In the genomic region with DNA sequence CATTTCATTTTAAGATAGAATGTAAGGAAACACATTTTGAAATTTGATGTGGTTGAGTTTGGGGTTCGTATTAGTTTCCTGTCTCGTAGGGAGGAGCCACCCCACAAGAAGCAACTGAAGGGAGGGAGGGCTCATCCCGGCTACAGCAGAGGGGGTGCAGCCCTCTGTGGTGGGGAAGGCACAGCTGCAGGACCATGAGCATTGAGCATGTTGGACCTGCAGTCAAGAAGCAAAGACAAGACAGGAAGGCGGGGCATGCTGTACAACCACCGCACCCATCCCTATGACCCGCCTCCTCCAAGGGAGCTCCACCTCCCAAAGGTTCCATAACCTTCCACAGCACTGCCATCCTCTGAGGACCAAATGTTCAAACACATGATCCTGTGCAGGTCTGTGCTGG, we compare ENCODE assay signal across 22 mouse cellular contexts. TPM values are rescaled to one million over a fixed set of nuclear protein-coding genes. Genes with fewer than 3 reads are reported as not detected.
DNase-seq lines count a peak whose midpoint lies in the region; ATAC-seq lines count a peak whose summit lies in the region.
"Had no signal": no experiment of that assay in that cellular context is flagged by ENCODE, and none has a peak within 500 bp of the region (broad histone marks: within the 10 kb centered on the region; RNA-seq: fewer than 3 reads in every experiment).

No protein-coding gene starts in this region.

- H3K9me3 ChIP-seq in hindbrain, embryonic 10.5 days: no peaks in the 10 kb centered on the region
- H3K9me3 ChIP-seq: hindbrain, embryonic 15.5 days; limb, embryonic 13.5 days; liver, embryonic 15.5 days; neural tube, embryonic 13.5 days had no signal

- no peak overlapping the region for H3K4me3 ChIP-seq in hindbrain, embryonic 10.5 days
- H3K4me3 ChIP-seq: erythroblast, embryonic 14.5 days; hindbrain, embryonic 15.5 days; limb, embryonic 13.5 days; liver, embryonic 15.5 days; neural tube, embryonic 13.5 days had no signal

- DNase-seq in heart, adult 11 months: peak; percentile 58
- DNase-seq in heart, adult 8-10 months (ENCODE audit: low spot score): no peak
- DNase-seq in T-cell, adult 2 months (ENCODE audit: low spot score): peak; percentile 65
- DNase-seq in thymus, postnatal 10 days (ENCODE audit: low spot score in 2 of 2): peak; percentile 57 to 63
- DNase-seq in ovary, postnatal 36 days (ENCODE audit: low spot score): no peak
- no peak for DNase-seq in kidney, adult 11 months
- no peak for DNase-seq in hindbrain, embryonic 10.5 days (ENCODE audit: low spot score)
- DNase-seq: cerebellum, postnatal 14 days; heart, postnatal 10 days; kidney, adult 8-10 months; kidney, postnatal 25 days; lung, postnatal 10 days; right cerebral cortex, postnatal 25 days had no signal

- H3K27me3 ChIP-seq in hindbrain, embryonic 10.5 days (ENCODE audit: insufficient read depth, poor library complexity, severe bottlenecking): no peaks in the 10 kb centered on the region
- H3K27me3 ChIP-seq: limb, embryonic 13.5 days; liver, embryonic 15.5 days; neural tube, embryonic 13.5 days had no signal

- 95% methylated on average over 6 of the region's 6 CpGs for WGBS in hindbrain, embryonic 10.5 days

- no peak overlapping the region for H3K27ac ChIP-seq in hindbrain, embryonic 10.5 days
- H3K27ac ChIP-seq: hindbrain, embryonic 15.5 days; limb, embryonic 13.5 days; liver, embryonic 15.5 days; neural tube, embryonic 13.5 days had no signal

- H3K36me3 ChIP-seq in hindbrain, embryonic 10.5 days: no peaks in the 10 kb centered on the region
- H3K36me3 ChIP-seq: hindbrain, embryonic 15.5 days; limb, embryonic 13.5 days; liver, embryonic 15.5 days; neural tube, embryonic 13.5 days had no signal

- H3K4me1 ChIP-seq in hindbrain, embryonic 10.5 days (replicated peaks): peaks cover 14% of the 10 kb centered on the region
- H3K4me1 ChIP-seq: hindbrain, embryonic 15.5 days; liver, embryonic 15.5 days; neural tube, embryonic 13.5 days had no signal

- peak; percentile 50 for ATAC-seq in megakaryocyte progenitor cell, adult 5-6 weeks (replicated peaks; ENCODE audit: poor library complexity)
- ATAC-seq: forebrain, embryonic 16.5 days had no signal

RNA-seq across cellular contexts. Expression of a gene that starts 31.5 kb away (rescaled TPM):
- 1 to 10 TPM; 1.3 to 3.3 (median 1.6) TPM for total RNA-seq in heart, adult 8-10 months (2022)
- 6.8 and 8.0 TPM in 2 replicates for total RNA-seq in megakaryocyte progenitor cell, adult 5-6 weeks (2015)
- 2.4 and 7.6 TPM in 2 replicates for total RNA-seq in megakaryocyte progenitor cell, adult 5-6 weeks (2017)
- 11.4 and 14.3 TPM in 2 replicates for polyA plus RNA-seq in hindbrain, embryonic 10.5 days (2016; fragmentation: Nextera tagmentation; extraction: Ambion mirVana)

RNA-seq across cellular contexts. Expression of a gene that starts 33.3 kb away (rescaled TPM):
- 10 to 100 TPM; 35.9 to 39.0 (median 38.0) TPM for total RNA-seq in heart, adult 8-10 months (2022)
- 20.7 and 27.4 TPM in 2 replicates for total RNA-seq in megakaryocyte progenitor cell, adult 5-6 weeks (2015)
- total RNA-seq in megakaryocyte progenitor cell, adult 5-6 weeks (2017): 15.2 and 16.7 TPM in 2 replicates
- 85.4 and 103 TPM in 2 replicates for polyA plus RNA-seq in hindbrain, embryonic 10.5 days (2016; fragmentation: Nextera tagmentation; extraction: Ambion mirVana)

RNA-seq across cellular contexts. Expression of a gene that starts 55.5 kb away (rescaled TPM):
- total RNA-seq in heart, adult 8-10 months (2022): 1 to 10 TPM; 1.2 to 2.0 (median 1.5) TPM
- total RNA-seq in megakaryocyte progenitor cell, adult 5-6 weeks (2015): not detected in 2 replicates
- total RNA-seq in megakaryocyte progenitor cell, adult 5-6 weeks (2017): not detected in 2 replicates
- polyA plus RNA-seq in hindbrain, embryonic 10.5 days (2016; fragmentation: Nextera tagmentation; extraction: Ambion mirVana): not detected in 2 replicates
- total RNA-seq: ES-E14 had no signal
- polyA plus RNA-seq: erythroblast, embryonic 14.5 days; forebrain, embryonic 16.5 days; hindbrain, embryonic 15.5 days; limb, embryonic 13.5 days; liver, embryonic 15.5 days; neural tube, embryonic 13.5 days; stomach, embryonic 14.5 days had no signal

Comparison
In these comparisons a context has a peak if more than half of its experiments do, and no peak if none do; other contexts are left out.
1. DNase-seq: peak in heart, adult 11 months (single experiment), T-cell, adult 2 months (single experiment) and thymus, postnatal 10 days (2 of 2); none in heart, adult 8-10 months (single experiment), ovary, postnatal 36 days (single experiment), kidney, adult 11 months (single experiment) and hindbrain, embryonic 10.5 days (single experiment).